ENCODE assay signal across 27 mouse cellular contexts in genomic region chr6:120771366-120771765, GRCm38 (mm10). TPM values are rescaled to one million over a fixed set of nuclear protein-coding genes. Genes with fewer than 3 reads are reported as not detected.
DNase-seq lines count a peak whose midpoint lies in the region; ATAC-seq and TF ChIP-seq lines count a peak whose summit lies in the region.
"Had no signal": no experiment of that assay in that cellular context is flagged by ENCODE, and none has a peak within 500 bp of the region (broad histone marks: within the 10 kb centered on the region; RNA-seq: fewer than 3 reads in every experiment).

No protein-coding gene starts in this region.

- H3K36me3 ChIP-seq in midbrain, embryonic 13.5 days: peaks cover 8% of the 10 kb centered on the region
- no peaks in the 10 kb centered on the region for H3K36me3 ChIP-seq in midbrain, embryonic 15.5 days (replicated peaks)
- no peaks in the 10 kb centered on the region for H3K36me3 ChIP-seq in stomach, postnatal 0 days (ENCODE audit: control insufficient read depth, insufficient read depth, low read length)
- H3K36me3 ChIP-seq: heart, embryonic 15.5 days; neural tube, embryonic 15.5 days had no signal

- peak overlapping the region; percentile 84 for H3K27ac ChIP-seq in layer of hippocampus, adult 2 months
- H3K27ac ChIP-seq in midbrain, embryonic 13.5 days: 0 out of 2 replicates have a peak overlapping the region, but pooled peaks have one; percentile 89
- H3K27ac ChIP-seq in midbrain, embryonic 15.5 days: no peak overlapping the region
- no peak overlapping the region for H3K27ac ChIP-seq in stomach, postnatal 0 days (replicated peaks)
- H3K27ac ChIP-seq: embryonic facial prominence, embryonic 12.5 days; heart, embryonic 15.5 days; limb, embryonic 13.5 days; liver, embryonic 15.5 days had no signal

- H3K4me2 ChIP-seq in midbrain, embryonic 13.5 days (replicated peaks): no peak overlapping the region
- no peak overlapping the region for H3K4me2 ChIP-seq in midbrain, embryonic 15.5 days
- H3K4me2 ChIP-seq in stomach, postnatal 0 days (replicated peaks; ENCODE audit: low read depth): no peak overlapping the region
- H3K4me2 ChIP-seq: embryonic facial prominence, embryonic 12.5 days; heart, embryonic 15.5 days; limb, embryonic 13.5 days; liver, embryonic 15.5 days; neural tube, embryonic 15.5 days had no signal

- H3K4me3 ChIP-seq in layer of hippocampus, adult 2 months: no peak overlapping the region
- H3K4me3 ChIP-seq in midbrain, embryonic 13.5 days (replicated peaks): no peak overlapping the region
- no peak overlapping the region for H3K4me3 ChIP-seq in midbrain, embryonic 15.5 days
- H3K4me3 ChIP-seq in stomach, postnatal 0 days (ENCODE audit: low read depth, low read length): no peak overlapping the region
- H3K4me3 ChIP-seq: embryonic facial prominence, embryonic 12.5 days; heart, embryonic 15.5 days; limb, embryonic 13.5 days; liver, embryonic 15.5 days; megakaryocyte, embryonic 14.5 days; neural tube, embryonic 15.5 days had no signal

- no peak for ATAC-seq in midbrain, embryonic 13.5 days
- no peak for ATAC-seq in midbrain, embryonic 15.5 days (replicated peaks)
- ATAC-seq in stomach, postnatal 0 days (ENCODE audit: low FRiP score, low TSS enrichment): no peak
- ATAC-seq: activated CD4-positive, CD25-positive, alpha-beta regulatory T cell, adult 4 months had no signal

- 97% methylated on average over 1 of the region's 1 CpGs for WGBS in midbrain, embryonic 13.5 days
- WGBS in midbrain, embryonic 15.5 days: 83% methylated on average over 1 of the region's 1 CpGs
- WGBS in stomach, postnatal 0 days: 60% methylated on average over 1 of the region's 1 CpGs

- DNase-seq in heart, adult 11 months: peak; percentile 78
- DNase-seq in heart, postnatal 4 days: no peak
- no peak for DNase-seq in layer of hippocampus, adult 2 months (ENCODE audit: low spot score in 2 of 2)
- DNase-seq in layer of hippocampus, adult 8-10 months (ENCODE audit: low spot score in 2 of 2): no peak
- DNase-seq in stomach, postnatal 0 days (ENCODE audit: low spot score): no peak
- DNase-seq in adrenal gland, adult 18-20 months (ENCODE audit: low spot score in 2 of 2): no peak
- DNase-seq: adrenal gland, postnatal 14 days; cerebellum, adult 2 months; cerebellum, postnatal 25 days; gastrocnemius, postnatal 25 days; heart, postnatal 36 days; kidney, adult 2 months; kidney, postnatal 10 days; midbrain, embryonic 14.5 days; right cerebral cortex, adult 18-20 months; right cerebral cortex, postnatal 4 days; thymus, postnatal 25 days had no signal

- no peaks in the 10 kb centered on the region for H3K9me3 ChIP-seq in midbrain, embryonic 13.5 days
- H3K9me3 ChIP-seq in midbrain, embryonic 15.5 days: no peaks in the 10 kb centered on the region
- no peaks in the 10 kb centered on the region for H3K9me3 ChIP-seq in stomach, postnatal 0 days (ENCODE audit: control insufficient read depth, low read length)
- H3K9me3 ChIP-seq: embryonic facial prominence, embryonic 12.5 days; G1E; heart, embryonic 15.5 days; limb, embryonic 13.5 days; liver, embryonic 15.5 days; megakaryocyte, embryonic 14.5 days; neural tube, embryonic 15.5 days had no signal

- H3K27me3 ChIP-seq in midbrain, embryonic 13.5 days: no peaks in the 10 kb centered on the region
- H3K27me3 ChIP-seq in midbrain, embryonic 15.5 days (replicated peaks): no peaks in the 10 kb centered on the region
- H3K27me3 ChIP-seq in stomach, postnatal 0 days (ENCODE audit: control insufficient read depth, insufficient read depth, low read length): no peaks in the 10 kb centered on the region
- H3K27me3 ChIP-seq: embryonic facial prominence, embryonic 12.5 days; heart, embryonic 15.5 days; limb, embryonic 13.5 days; liver, embryonic 15.5 days; neural tube, embryonic 15.5 days had no signal

- no peak for TF ChIP-seq EP300 in stomach, postnatal 0 days (optimal IDR thresholded peaks at IDR 0.05)

- peaks cover 31% of the 10 kb centered on the region for H3K4me1 ChIP-seq in midbrain, embryonic 13.5 days (replicated peaks)
- peaks cover 14% of the 10 kb centered on the region for H3K4me1 ChIP-seq in midbrain, embryonic 15.5 days
- H3K4me1 ChIP-seq in stomach, postnatal 0 days (replicated peaks; ENCODE audit: control insufficient read depth, insufficient read depth): no peaks in the 10 kb centered on the region
- H3K4me1 ChIP-seq: embryonic facial prominence, embryonic 12.5 days; heart, embryonic 15.5 days; liver, embryonic 15.5 days had no signal

- TF ChIP-seq CTCF in layer of hippocampus, adult 2 months (conservative IDR thresholded peaks at IDR 0.05): peak; percentile 66
- TF ChIP-seq CTCF in stomach, postnatal 0 days (IDR thresholded peaks at IDR 0.05; ENCODE audit: low read depth): peak; percentile 48

- H3K9ac ChIP-seq in midbrain, embryonic 13.5 days (replicated peaks): no peak overlapping the region
- no peak overlapping the region for H3K9ac ChIP-seq in midbrain, embryonic 15.5 days
- no peak overlapping the region for H3K9ac ChIP-seq in stomach, postnatal 0 days (ENCODE audit: low read length)
- H3K9ac ChIP-seq: embryonic facial prominence, embryonic 12.5 days; heart, embryonic 15.5 days; limb, embryonic 13.5 days; liver, embryonic 15.5 days; neural tube, embryonic 15.5 days had no signal

RNA-seq across cellular contexts. Expression of gene Slc25a18, which starts 2.0 kb away (rescaled TPM):
- total RNA-seq in heart, postnatal 4 days (2021): under 1 TPM; 0.14 to 0.36 TPM
- total RNA-seq in layer of hippocampus, adult 2 months (2021): 10 to 100 TPM; 57.4 to 61.9 TPM
- total RNA-seq in layer of hippocampus, adult 8-10 months (2022): 10 to 100 TPM; 58.9 to 64.1 (median 61.9) TPM
- 3.8 and 4.2 TPM in 2 replicates for polyA plus RNA-seq in midbrain, embryonic 13.5 days (2015; fragmentation: Nextera tagmentation; extraction: Ambion mirVana)
- polyA plus RNA-seq in midbrain, embryonic 15.5 days (2015; fragmentation: Nextera tagmentation; extraction: Ambion mirVana): 9.8 and 12.5 TPM in 2 replicates
- 0.10 and 0.13 TPM in 2 replicates for polyA plus RNA-seq in stomach, postnatal 0 days (2015; fragmentation: Nextera tagmentation; extraction: Ambion mirVana)
- total RNA-seq in adrenal gland, adult 18-20 months (2021): under 1 TPM in 1 of 2 experiments, not detected in 1; 0.26 TPM
- polyA plus RNA-seq: G1E had no signal

RNA-seq across cellular contexts. Expression of gene Atp6v1e1, which starts 51.2 kb away (rescaled TPM):
- total RNA-seq in heart, postnatal 4 days (2021): 100 to 1,000 TPM; 145 TPM
- 100 to 1,000 TPM; 467 to 509 TPM for total RNA-seq in layer of hippocampus, adult 2 months (2021)
- 100 to 1,000 TPM; 467 to 514 (median 483) TPM for total RNA-seq in layer of hippocampus, adult 8-10 months (2022)
- 221 and 234 TPM in 2 replicates for polyA plus RNA-seq in midbrain, embryonic 13.5 days (2015; fragmentation: Nextera tagmentation; extraction: Ambion mirVana)
- 256 and 264 TPM in 2 replicates for polyA plus RNA-seq in midbrain, embryonic 15.5 days (2015; fragmentation: Nextera tagmentation; extraction: Ambion mirVana)
- polyA plus RNA-seq in stomach, postnatal 0 days (2015; fragmentation: Nextera tagmentation; extraction: Ambion mirVana): 251 and 252 TPM in 2 replicates
- 100 to 1,000 TPM; 269 to 456 TPM for total RNA-seq in adrenal gland, adult 18-20 months (2021)

Comparison
In these comparisons a context has a peak if more than half of its experiments do, and no peak if none do; other contexts are left out.
1. H3K27ac ChIP-seq: peak in layer of hippocampus, adult 2 months (single experiment) and midbrain, embryonic 13.5 days (single experiment); none in midbrain, embryonic 15.5 days (single experiment) and stomach, postnatal 0 days (single experiment).
2. RNA of gene Slc25a18, which starts 2.0 kb away (total RNA-seq): 58.9 to 64.1 TPM in layer of hippocampus, adult 8-10 months and 57.4 to 61.9 TPM in layer of hippocampus, adult 2 months; 0.14 to 0.36 TPM in heart, postnatal 4 days and 0.26 TPM in adrenal gland, adult 18-20 months; every median in the first group is over 10 times any median in the second.